Mouse (Mus musculus) left cerebral cortex, postnatal 25 days (tissue): ENCODE measurements around the gene Gng12. TPM values are rescaled to one million over a fixed set of nuclear protein-coding genes. Genes with fewer than 3 reads are reported as not detected.

Source experiments
- DNase-seq, 2 experiments: peaks; one replicate each; pipeline ENCODE4 v3.0.0; 2022; ENCODE audit warnings: low spot score in 2 of 2, mixed read lengths in 1 of 2
- intact Hi-C: fragments of 180-260 bp; cut with DNase I; formaldehyde crosslinking; loops from one replicate; pipeline ENCODE4 v1.15.1; 2025
- total RNA-seq, 2 experiments: library from RNA; stranded (reverse); gene quantifications; 2 replicates each; pipeline ENCODE4 v1.2.3; 2021

The Gng12 gene
- total RNA-seq, 2 experiments from 2014 or later, result 59.4 to 67.0 TPM

- DNase-seq, result no peak
- intact Hi-C loops, result no loop called here
Observed at GRCm38 (mm10) chr6:66910493-66911435, 14.6 kb downstream of the Gng12 start.

- no peak for DNase-seq
- intact Hi-C loops, result no loop called here
Observed at GRCm38 (mm10) chr6:66913355-66913754, 17.2 kb downstream of the Gng12 start.

GRCm38 (mm10) chr6:66915592-66915991, 19.4 kb downstream of the Gng12 start:
- DNase-seq, result no peak
- intact Hi-C loops, result no loop called here

- intact Hi-C loops, result no loop called here
- DNase-seq, result no peak
Observed at GRCm38 (mm10) chr6:66917032-66917431, 20.8 kb downstream of the Gng12 start.

- intact Hi-C loops, result no loop called here
Observed at GRCm38 (mm10) chr6:66920786-66921185, 24.6 kb downstream of the Gng12 start.

GRCm38 (mm10) chr6:66921755-66922154, 25.6 kb downstream of the Gng12 start:
- DNase-seq, result no peak
- intact Hi-C loops, result no loop called here

More at GRCm38 (mm10) chr6:66920786-66921185, 24.6 kb downstream of the Gng12 start:
- no peak for DNase-seq

- intact Hi-C loops, result no loop called here
- no peak for DNase-seq
Observed at GRCm38 (mm10) chr6:66922501-66922900, 26.3 kb downstream of the Gng12 start.

GRCm38 (mm10) chr6:66923851-66924250, 27.7 kb downstream of the Gng12 start:
- no peak for DNase-seq
- intact Hi-C loops, result no loop called here

- no peak for DNase-seq
- intact Hi-C loops, result no loop called here
Observed at GRCm38 (mm10) chr6:66924315-66924965, 28.2 kb downstream of the Gng12 start.

GRCm38 (mm10) chr6:66926269-66926668, 30.1 kb downstream of the Gng12 start:
- intact Hi-C loops, result no loop called here
- DNase-seq, result no peak

- intact Hi-C loops, result no loop called here
Observed at GRCm38 (mm10) chr6:66928972-66929645, 32.9 kb downstream of the Gng12 start.

GRCm38 (mm10) chr6:66929694-66930093, 33.5 kb downstream of the Gng12 start:
- intact Hi-C loops, result loop anchor here (5.0 kb wide), 1 partner anchor 32 kb away; the partner anchor contains the start of gene Gng12
- no peak for DNase-seq

More at GRCm38 (mm10) chr6:66928972-66929645, 32.9 kb downstream of the Gng12 start:
- no peak for DNase-seq

- intact Hi-C loops, result loop anchor here (5.0 kb wide), 1 partner anchor 35 kb away; the partner anchor contains the start of gene Gng12
- DNase-seq, result peak in 1 of 2 experiments; percentile 38
Observed at GRCm38 (mm10) chr6:66932206-66932819, 36.1 kb downstream of the Gng12 start.

- intact Hi-C loops, result no loop called here
- DNase-seq, result no peak
Observed at GRCm38 (mm10) chr6:66940656-66941235, 44.5 kb downstream of the Gng12 start.

GRCm38 (mm10) chr6:66941792-66942191, 45.6 kb downstream of the Gng12 start:
- no peak for DNase-seq
- intact Hi-C loops, result no loop called here

GRCm38 (mm10) chr6:66942826-66943225, 46.6 kb downstream of the Gng12 start:
- intact Hi-C loops, result no loop called here
- DNase-seq, result no peak

GRCm38 (mm10) chr6:66943367-66944189, 47.4 kb downstream of the Gng12 start:
- intact Hi-C loops, result no loop called here
- DNase-seq, result no peak

- intact Hi-C loops, result no loop called here
- DNase-seq, result no peak
Observed at GRCm38 (mm10) chr6:66944190-66945003, 48.2 kb downstream of the Gng12 start.
